Mouse (Mus musculus): ENCODE measurements around the gene Fam110a.
A peak's percentile ranks its signal among the peaks of the same experiment; 100 is the strongest.

The Fam110a gene

DNA sequence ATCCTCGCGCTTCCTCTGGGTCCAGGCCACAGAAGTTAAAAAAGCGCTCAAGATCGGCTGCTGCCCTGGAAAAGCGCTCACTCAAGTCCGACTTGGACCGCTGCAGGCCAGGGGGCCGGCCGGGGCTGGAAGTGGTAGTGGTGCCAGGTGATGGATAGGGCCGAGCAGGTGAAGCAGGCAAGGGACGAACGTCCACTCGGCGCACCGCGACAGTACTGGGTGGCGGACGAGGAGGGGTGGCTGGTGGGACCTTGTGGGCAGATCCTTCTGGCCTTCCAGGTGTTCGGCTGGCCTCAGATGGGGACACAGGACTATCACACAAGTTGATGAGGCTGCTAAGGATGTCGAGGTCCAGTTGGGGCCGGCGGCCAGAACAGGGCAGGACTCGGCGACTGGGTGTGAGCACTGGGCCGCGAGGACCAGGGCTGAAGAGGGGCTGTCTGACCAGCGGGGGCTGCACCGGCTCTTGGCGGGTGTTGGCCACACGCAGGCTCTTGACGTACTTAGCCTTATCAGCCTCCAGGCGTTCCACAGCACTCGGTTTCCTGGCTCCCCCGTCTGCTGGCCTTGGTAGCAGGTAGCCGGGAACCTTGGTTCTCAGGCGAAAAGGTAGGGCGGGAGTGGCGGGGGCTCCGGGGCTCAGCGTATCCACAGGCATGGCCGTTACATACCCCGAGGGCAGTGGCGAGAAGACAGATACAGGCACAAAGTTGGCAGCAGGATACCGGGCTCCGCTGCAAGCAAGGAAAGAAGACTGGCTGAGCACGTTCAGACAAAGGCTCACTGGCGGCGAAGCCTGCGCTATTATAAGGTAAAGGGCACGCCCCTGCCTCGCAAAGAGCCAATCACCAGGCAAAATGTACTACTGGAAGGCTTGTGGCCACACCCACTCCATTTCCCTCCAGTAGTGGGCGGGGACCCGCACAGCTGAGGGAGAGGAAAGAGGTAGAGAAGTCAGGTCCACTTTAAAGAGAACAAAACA lies 9.5 kb downstream of the Fam110a start:
- peak; percentile 84 to 86 for DNase-seq (ENCODE audit: low spot score in 2 of 2)

DNA sequence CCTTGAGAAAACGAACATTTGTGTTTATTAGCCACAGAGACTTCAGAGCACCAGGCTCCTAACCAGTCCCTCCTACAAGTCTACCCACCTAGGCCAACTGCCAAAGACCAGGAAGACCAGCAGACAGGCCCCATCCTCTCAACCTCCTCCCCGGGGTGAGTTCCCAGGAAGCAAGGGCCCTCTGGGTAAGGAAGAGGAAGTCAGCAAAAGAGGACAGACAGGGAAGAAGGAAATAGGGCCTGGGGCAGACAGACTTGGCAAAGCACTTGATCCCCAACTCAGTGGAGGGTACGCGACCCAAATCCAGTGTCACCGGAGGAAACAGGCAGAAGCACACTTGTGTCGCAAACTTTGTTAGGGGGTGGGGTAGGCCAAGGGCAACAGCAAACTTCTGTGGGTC lies 10.6 kb downstream of the Fam110a start:
- DNase-seq (ENCODE audit: low spot score in 2 of 2) = no peak

DNA sequence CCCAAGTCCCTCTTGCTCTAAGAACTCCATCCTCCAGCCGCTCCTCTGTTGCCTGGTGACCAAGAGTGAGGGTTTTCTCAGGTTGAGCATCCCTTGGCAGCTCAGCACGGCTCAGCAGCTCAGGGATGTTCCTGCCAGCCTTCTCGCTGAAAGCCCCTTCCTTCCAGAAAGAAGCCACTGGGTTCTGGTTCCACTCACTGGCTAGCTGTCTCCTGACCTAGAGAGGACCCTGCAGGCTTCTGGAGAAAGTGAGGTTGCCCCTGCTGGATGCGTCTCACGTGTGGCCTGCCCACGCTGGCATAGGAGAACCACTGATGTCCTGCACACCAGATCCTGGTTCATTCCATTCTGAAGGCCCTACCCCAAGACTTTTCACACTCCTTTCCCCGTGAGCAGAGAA lies 11.0 kb downstream of the Fam110a start:
- no peak for DNase-seq (ENCODE audit: low spot score in 2 of 2)

DNA sequence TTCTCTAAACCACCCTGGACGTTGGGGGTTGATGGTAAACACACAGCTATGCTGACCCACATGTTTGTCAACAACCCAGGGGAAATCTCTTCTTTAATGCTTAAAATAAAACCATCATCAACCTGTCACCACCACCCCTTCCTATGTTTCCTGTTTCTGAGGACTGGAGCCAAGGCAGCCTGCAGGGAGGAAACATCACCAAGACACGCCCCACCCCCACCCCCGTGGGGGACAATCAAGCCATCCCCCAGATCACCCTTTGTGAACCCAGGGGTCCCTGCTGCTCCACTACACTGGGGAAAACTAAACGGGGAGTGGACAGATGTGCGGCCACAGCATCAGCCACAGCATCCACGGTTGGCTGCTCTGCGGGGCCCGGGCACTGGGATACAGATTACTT lies 11.6 kb downstream of the Fam110a start:
- no peak for DNase-seq (ENCODE audit: low spot score in 2 of 2)

DNA sequence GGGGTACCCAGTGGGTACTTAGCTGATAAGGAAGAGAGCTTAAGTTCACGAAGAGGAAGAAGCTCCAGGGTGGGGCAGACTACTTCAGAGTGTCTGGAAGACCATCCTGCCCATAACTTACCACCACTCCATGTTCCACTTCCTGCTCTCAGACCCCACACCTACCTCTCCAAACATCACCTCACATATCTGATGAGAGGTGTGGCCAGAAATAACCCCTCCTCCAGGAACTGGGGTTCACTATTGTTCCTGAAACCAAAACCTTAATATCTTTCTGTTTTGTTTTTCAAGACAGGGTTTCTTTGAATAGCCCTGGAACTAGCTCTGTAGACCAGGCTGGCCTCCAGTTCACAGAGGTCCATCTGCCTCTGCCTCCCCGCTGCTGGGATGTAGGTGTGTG lies 12.2 kb downstream of the Fam110a start:
- no peak for DNase-seq (ENCODE audit: low spot score in 2 of 2)

DNA sequence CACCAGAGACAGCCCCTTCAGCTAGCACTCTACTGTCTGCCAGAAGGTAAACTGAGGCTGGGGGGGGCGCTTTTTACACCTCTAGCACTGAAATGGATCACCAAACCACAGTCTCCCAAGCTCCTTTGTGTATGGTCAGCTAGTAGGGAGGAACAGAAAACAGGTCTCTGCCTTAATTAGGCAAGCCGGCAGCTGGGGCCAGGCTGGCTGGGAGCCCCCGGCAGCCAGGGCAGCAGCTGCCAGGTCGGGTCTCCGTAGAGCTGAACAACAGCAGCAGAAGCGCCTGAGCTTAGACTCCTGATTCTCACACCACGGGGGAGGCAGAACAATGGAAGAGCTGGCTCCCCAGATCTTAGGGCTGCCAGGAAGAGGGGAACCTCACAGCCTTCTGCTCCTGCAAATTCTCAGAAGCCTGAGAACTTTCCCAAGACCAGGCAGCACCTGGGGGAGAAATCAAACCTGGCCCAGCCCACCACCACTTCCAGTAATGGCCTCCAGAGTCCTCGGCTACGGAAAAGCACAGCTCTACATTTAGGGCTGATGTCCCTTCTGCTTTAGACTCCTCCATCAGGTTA lies 12.8 kb downstream of the Fam110a start:
- no peak for DNase-seq (ENCODE audit: low spot score in 2 of 2)

DNA sequence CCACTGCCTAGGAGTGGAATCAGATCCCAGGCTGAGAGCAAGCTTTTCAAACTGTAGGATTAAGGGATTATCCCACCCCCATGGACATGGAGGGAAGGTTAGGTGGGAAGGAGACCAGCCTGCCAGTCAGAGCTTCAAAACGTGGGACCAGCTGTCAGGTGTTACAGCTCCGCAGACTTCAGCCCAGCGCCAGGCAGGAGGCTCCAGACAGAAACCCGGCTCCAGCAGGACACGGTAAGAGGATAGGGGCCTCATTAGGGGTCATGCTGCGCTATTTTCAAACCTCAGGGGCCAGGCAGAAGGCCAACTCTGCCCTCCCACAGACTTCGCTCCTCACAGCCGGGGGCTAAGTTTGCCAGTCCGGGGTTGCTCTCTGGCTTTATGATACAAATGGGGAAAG lies 16.0 kb downstream of the Fam110a start:
- no peak for DNase-seq (ENCODE audit: low spot score in 2 of 2)

DNA sequence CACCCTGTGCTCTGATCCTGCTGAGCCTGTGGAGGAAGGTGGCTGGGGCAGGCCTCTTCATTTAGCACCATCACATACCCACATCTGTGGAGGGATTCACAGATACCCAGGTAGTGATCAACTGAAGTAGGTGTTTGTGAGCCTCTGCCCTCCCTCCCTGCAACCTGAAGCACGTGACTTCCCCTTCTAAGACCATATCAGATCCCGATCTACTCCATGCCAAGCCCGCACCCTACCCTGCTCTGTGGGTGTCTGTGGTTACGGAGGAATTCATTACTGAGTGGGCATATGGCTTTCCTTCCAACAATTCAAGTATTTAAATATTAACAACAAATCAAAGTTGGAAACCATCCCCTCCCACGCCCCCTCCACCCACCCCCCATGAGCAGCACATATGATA lies 16.7 kb downstream of the Fam110a start:
- DNase-seq (ENCODE audit: low spot score in 2 of 2) = no peak

DNA sequence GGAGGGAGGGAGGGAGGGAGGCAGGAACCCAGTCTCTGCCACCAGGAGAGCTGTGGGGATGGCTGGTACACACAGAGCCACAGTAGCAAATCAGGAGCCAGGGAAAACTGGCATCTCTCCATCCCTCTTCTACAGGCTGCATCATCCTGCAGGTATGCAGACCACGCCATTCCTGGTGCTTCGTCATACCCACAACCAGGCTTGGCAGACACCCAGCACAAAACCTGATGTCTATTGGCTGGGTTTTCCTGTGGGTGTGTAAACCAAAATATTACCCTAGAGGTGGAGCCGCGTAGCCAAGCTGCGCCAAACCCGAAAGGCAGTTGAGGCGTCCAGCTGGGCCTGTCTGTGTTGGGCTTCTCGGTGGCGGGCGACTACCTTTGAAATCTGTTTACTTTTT lies 17.5 kb downstream of the Fam110a start:
- no peak for DNase-seq (ENCODE audit: low spot score in 2 of 2)

DNA sequence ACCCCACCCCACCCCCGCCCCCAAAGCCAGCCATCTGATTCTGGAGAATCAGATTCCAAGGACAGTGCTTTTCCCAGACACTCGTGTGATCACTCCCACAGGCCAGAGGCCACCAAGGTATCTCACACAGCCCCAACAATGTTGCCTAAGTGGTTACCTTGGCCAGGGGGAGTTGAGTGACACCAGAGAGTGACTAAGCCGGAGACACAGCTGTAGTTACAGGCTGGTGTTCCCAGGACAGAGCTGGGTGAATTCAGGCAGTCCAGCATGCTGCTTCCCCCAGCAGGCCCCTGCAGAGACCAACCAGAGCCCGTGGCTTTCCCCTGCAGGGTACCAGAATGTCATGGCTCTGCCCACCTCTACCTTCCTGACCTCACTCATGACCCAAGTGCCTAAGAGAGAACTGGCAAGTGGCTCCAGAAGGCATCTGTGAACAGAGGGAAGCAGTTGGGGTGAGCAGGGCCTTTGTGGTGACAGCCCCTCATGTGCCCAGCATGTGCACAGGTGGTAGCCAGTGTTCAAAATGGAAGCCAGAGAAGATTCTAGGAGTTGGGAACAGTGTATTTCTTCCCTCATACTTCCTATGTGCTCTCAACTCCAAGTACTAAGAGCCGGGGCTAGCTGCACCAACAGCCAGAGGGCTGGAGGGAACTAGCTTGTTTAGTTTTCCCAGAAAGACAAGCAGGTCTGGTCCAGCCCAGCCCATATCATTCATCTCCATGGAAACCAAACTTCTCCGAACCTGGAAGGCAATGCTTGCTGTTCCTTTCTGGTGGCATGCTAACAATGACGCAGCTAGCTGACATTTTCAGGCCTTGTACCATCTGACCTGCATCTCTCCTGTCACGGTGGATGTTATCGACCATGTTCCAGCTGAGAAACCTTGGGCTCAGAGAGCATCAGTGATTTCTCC lies 18.5 kb downstream of the Fam110a start:
- no peak for DNase-seq (ENCODE audit: low spot score in 2 of 2)

DNA sequence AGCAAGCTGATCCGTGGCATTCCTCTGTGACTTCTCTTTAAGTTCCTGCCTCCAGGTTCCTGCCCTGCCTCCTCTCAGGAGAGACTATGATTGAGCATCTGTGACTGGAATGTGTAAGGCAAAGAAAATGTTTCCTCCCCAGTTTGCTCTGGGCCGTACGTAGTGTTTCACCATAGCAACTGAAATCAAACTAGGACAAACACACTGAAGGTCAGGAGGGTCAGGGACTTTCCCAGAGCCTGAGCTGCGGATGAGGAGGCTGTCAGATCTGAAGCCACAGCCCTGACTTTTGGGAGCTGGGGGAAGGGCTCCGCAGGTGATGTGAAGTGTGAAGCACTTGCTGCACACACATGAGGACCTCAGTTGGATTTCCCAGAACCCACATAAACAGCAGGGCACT lies 20.7 kb downstream of the Fam110a start:
- DNase-seq (ENCODE audit: low spot score in 2 of 2) = no peak

DNA sequence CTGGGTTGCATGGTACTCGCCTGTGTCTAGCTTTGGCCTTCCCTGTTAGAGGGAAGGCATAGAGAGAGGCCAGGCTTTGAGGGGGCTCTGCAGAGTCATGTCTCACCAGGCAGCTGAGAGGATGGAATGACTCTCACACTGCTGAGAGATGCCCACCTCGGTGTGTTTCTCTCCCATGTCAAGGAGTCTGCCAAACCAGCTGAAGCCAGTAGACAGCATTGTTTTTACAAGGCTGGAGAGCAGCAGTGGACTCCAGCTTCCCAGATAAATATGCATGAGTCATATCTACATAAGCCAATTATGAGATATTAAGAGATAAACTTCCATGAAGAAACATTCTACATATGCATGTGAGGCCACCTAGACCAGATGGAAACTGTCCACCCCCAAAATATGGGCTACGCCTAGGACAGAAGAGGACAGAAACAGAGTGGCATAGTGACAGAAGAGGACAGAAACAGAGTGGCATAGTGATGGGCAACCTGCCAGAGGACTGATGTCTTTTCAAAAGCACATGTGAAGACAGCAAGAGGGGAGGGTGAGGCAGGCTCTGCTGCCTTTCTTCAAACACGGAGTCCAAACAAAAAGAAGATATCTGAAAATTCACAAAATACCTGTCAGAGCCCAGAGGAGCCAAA lies 23.4 kb downstream of the Fam110a start:
- no peak for DNase-seq (ENCODE audit: low spot score in 2 of 2)

DNA sequence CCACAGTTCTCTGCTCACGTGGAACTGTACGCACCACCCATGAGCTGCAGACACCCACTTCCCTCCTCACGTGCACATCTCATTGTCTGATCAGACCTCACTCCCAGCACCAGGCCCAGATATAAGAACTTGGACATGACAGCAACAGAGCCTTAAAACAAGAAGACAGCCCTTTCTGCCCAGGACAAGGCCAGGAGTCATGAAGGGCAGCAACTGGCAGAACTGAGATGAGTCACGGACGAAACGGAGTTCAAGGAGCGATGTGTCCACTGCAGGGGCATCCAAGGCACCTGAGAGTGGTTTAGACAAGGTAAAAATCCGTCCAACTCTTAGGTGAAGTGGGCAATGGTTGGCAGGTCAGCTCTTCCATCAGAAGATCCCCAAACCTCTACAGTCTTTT lies 26.4 kb downstream of the Fam110a start:
- no peak for DNase-seq (ENCODE audit: low spot score in 2 of 2)

DNA sequence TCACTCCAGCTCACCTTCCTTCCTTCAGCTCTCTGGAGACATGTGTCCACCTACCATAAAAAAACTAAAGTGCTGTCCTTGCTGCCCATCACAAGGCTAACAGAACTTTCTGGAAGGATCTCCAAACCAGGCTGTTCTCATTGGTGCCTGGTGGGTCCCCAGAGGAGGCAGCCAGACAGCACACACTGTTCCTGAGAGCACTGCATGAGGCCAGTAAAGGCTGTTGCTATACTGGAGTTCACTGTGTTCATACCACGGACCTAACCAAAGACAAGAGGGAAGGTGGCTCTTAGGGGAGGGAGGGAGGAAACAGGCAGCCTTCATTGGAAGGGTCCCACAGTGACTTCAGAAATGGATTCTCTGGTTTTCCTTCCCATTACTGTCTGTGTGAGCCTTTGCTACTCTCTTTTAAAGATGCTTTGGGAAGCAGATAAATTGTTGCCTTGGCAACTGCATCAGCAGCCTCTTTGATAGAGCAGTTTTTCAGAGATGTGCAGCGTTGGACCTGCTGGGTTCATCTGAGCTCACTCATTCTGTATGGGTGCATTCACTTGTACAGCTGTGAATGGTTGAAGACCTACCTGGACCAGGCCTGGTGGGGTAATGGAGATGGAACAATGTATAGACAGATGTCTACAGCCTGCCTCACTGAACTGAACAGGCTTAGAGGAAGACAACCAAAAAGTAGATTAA lies 30.8 kb downstream of the Fam110a start:
- no peak for DNase-seq (ENCODE audit: low spot score in 2 of 2)

DNA sequence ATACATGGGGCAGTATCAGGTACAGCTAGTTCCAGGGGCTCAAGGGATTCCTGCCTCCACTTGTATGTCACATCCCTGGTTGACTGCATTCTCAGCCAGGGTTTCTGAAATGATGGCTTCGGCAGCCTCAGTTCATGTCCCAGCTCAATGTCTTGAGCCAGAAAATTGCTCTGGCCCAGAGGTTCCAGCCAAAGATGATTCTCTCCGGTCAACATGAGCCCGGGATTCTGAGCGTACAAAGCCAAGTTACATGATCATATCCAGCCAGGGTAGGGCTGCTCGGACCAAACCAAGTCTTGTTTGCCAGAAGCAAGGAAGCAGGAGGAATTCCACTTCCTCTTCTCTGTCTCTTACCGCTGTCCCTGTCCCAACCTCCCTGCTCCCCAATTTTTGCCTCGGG lies 31.7 kb downstream of the Fam110a start:
- no peak for DNase-seq (ENCODE audit: low spot score in 2 of 2)

DNA sequence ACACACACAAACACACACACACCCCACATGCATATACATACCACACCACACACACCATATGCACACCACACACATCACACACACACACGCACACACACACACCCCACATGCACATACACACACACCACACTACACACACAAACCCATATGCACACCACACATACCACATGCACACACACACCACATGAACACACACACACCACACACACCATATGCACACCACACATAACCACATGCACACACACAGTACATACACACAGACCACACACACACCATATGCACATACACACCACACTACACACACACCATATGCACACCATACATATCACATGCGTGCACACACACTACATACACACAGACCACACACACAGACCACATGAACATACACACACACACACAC lies 32.4 kb downstream of the Fam110a start:
- no peak for DNase-seq (ENCODE audit: low spot score in 2 of 2)

DNA sequence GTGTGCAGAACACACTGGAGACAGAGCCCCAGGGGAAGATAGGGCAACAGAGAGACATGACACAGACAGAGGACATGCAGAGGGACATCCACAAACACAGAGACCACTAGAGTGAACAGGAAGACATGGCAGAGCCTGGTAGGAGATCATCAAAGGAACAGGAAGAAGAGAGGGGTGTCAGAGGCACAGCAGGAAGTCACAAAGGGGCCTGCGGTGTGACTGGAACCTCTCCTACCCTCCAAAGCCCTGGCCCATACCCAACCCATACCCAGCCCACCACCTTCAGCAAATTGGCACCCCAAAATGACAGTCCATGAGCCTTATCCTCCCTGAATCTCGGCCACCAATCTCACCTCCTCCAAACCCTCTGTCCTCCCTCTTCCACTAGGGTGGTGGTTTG lies 35.9 kb downstream of the Fam110a start:
- peak; percentile 39 for DNase-seq (ENCODE audit: low spot score in 2 of 2)

DNA sequence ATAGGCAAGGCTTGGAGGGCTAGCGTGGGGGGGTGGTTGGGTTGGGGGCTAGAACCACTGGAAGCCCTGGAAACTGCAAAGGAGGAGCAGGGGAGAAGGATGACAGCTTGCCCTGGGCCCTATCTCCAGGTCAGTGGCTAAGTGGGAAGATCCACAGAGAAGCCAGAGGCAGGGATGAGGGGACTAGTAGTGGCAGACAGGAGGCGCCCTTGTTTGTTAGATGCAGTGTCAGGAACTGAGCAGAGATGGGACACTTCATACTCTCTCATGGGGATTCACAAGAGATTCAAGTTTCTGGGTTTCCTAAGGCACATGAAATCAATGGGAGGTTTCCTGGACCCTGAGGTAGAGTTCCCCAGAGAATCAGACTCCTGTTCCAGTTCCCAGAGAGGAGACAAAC lies 38.8 kb downstream of the Fam110a start:
- peak in 1 of 2 experiments; percentile 24 for DNase-seq (ENCODE audit: low spot score in 2 of 2)

DNA sequence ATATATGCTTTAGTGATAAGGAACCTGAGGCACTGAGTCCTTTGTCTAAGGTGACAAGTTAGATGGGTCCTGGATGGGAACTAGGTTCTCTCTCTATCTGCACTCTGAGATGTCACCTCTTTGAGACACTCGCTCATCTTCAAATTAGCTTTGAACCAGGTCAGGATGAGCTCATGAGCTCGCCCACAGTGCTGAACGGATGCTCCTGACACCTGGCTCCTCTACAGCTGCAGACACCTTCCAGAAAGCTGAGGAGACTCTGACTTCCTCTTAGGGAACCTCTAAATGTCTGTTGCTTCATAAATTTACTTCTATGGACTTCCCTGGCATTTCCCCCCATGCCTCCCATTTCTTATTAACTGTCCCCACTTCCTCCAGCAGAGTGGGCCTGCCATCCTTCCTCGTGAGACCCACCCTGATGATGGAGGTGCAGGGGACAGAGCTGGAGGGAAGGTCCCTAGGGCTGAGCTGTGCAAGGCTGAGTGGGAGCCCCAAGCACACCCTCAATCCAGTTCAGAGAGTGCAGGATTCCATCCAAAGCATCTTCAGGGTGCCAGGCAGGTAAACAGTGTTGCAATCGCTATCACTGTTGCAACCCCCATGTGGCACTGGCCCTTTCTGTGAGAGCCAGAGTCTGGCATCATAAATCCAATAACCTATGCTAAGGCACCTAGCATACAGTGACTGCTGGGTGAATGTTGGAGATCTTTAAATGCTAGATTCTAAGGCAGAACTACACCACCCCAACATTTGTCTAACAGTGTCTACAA lies 40.2 kb downstream of the Fam110a start:
- DNase-seq (ENCODE audit: low spot score in 2 of 2) = peak; percentile 52 to 53

DNA sequence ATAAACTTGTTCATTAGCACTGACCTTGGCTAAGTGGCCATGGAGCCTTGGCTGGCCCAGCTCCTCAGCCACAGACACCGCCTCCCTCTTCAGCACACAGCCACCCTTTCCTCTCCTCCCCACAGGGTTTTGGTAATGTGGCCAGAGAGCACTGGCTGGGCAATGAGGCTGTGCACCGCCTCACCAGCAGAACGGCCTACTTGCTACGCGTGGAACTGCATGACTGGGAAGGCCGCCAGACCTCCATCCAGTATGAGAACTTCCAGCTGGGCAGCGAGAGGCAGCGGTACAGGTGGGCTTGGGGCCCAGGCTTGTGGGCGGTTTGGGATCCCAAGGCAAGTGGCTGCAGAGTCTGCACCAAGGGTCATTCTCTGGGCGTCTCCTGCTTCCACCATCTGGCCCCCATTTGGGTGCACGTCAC lies 41.2 kb downstream of the Fam110a start:
- peak in 1 of 2 experiments; percentile 9 for DNase-seq (ENCODE audit: low spot score in 2 of 2)
